Comparison of ENCODE assay signal across 17 mouse cellular contexts in genomic region chr2:93450695-93451094, GRCm38 (mm10). TPM values are rescaled to one million over a fixed set of nuclear protein-coding genes. Genes with fewer than 3 reads are reported as not detected.
DNase-seq lines count a peak whose midpoint lies in the region; ATAC-seq lines count a peak whose summit lies in the region.
"Had no signal": no experiment of that assay in that cellular context is flagged by ENCODE, and none has a peak within 500 bp of the region (broad histone marks: within the 10 kb centered on the region; RNA-seq: fewer than 3 reads in every experiment).

No protein-coding gene starts in this region.

- peaks cover 43% of the 10 kb centered on the region for H3K4me1 ChIP-seq in kidney, embryonic 16.5 days (ENCODE audit: insufficient read depth, low read length)
- peaks cover 45% of the 10 kb centered on the region for H3K4me1 ChIP-seq in limb, embryonic 12.5 days (replicated peaks)
- H3K4me1 ChIP-seq in stomach, embryonic 16.5 days (ENCODE audit: control insufficient read depth, insufficient read depth, low read length): peaks cover 45% of the 10 kb centered on the region

- H3K36me3 ChIP-seq in kidney, embryonic 16.5 days (ENCODE audit: insufficient read depth, low read length): no peaks in the 10 kb centered on the region
- no peaks in the 10 kb centered on the region for H3K36me3 ChIP-seq in limb, embryonic 12.5 days
- no peaks in the 10 kb centered on the region for H3K36me3 ChIP-seq in stomach, embryonic 16.5 days (ENCODE audit: control insufficient read depth, insufficient read depth, low read length)
- H3K36me3 ChIP-seq: forebrain, embryonic 10.5 days; G1E had no signal

- H3K4me3 ChIP-seq in kidney, embryonic 16.5 days (ENCODE audit: low read length): no peak overlapping the region
- H3K4me3 ChIP-seq in limb, embryonic 12.5 days (replicated peaks): no peak overlapping the region
- no peak overlapping the region for H3K4me3 ChIP-seq in stomach, embryonic 16.5 days (replicated peaks; ENCODE audit: low read length)
- H3K4me3 ChIP-seq: forebrain, embryonic 10.5 days; megakaryocyte, embryonic 14.5 days had no signal

- H3K4me2 ChIP-seq in kidney, embryonic 16.5 days (replicated peaks; ENCODE audit: low read depth, low read length): no peak overlapping the region
- H3K4me2 ChIP-seq in limb, embryonic 12.5 days: no peak overlapping the region
- H3K4me2 ChIP-seq in stomach, embryonic 16.5 days (ENCODE audit: low read depth, low read length): no peak overlapping the region

- no peaks in the 10 kb centered on the region for H3K9me3 ChIP-seq in kidney, embryonic 16.5 days (ENCODE audit: low read length)
- H3K9me3 ChIP-seq in limb, embryonic 12.5 days: no peaks in the 10 kb centered on the region
- H3K9me3 ChIP-seq in stomach, embryonic 16.5 days (replicated peaks; ENCODE audit: control insufficient read depth, low read length): no peaks in the 10 kb centered on the region
- H3K9me3 ChIP-seq: forebrain, embryonic 10.5 days; G1E; megakaryocyte, embryonic 14.5 days had no signal

- peak overlapping the region; percentile 78 for H3K27ac ChIP-seq in kidney, embryonic 16.5 days (ENCODE audit: low read length)
- H3K27ac ChIP-seq in limb, embryonic 12.5 days: 0 out of 2 replicates have a peak overlapping the region, but pooled peaks have one; percentile 66
- peak overlapping the region; percentile 83 for H3K27ac ChIP-seq in stomach, embryonic 16.5 days (ENCODE audit: low read length)

- no peaks in the 10 kb centered on the region for H3K27me3 ChIP-seq in kidney, embryonic 16.5 days (ENCODE audit: insufficient read depth, low read length)
- H3K27me3 ChIP-seq in limb, embryonic 12.5 days: no peaks in the 10 kb centered on the region
- no peaks in the 10 kb centered on the region for H3K27me3 ChIP-seq in stomach, embryonic 16.5 days (ENCODE audit: control insufficient read depth, insufficient read depth, low read length)

- H3K9ac ChIP-seq in kidney, embryonic 16.5 days (replicated peaks; ENCODE audit: low read length): no peak overlapping the region
- H3K9ac ChIP-seq in limb, embryonic 12.5 days (replicated peaks): no peak overlapping the region
- H3K9ac ChIP-seq in stomach, embryonic 16.5 days (ENCODE audit: low read length): no peak overlapping the region

- ATAC-seq in kidney, embryonic 16.5 days (ENCODE audit: low FRiP score, low TSS enrichment): no peak
- no peak for ATAC-seq in limb, embryonic 12.5 days (ENCODE audit: insufficient number of reproducible peaks, insufficient read depth, low FRiP score, low TSS enrichment, low read depth)
- no peak for ATAC-seq in stomach, embryonic 16.5 days (ENCODE audit: insufficient read depth, low FRiP score)
- no peak for ATAC-seq in megakaryocyte, adult 5-6 weeks (ENCODE audit: poor library complexity, severe bottlenecking)

- DNase-seq in kidney, postnatal 10 days: no peak
- DNase-seq in urinary bladder, postnatal 14 days (ENCODE audit: low spot score): peak; percentile 64
- DNase-seq in urinary bladder, adult 2 months (ENCODE audit: low spot score): no peak
- no peak for DNase-seq in cerebellum, adult 9-10 months
- DNase-seq: adrenal gland, adult 8-10 months; cerebellum, postnatal 10 days; heart, adult 11 months; heart, postnatal 10 days; left cerebral cortex, postnatal 4 days; right cerebral cortex, adult 18-20 months had no signal

- WGBS in kidney, embryonic 16.5 days: 75% methylated on average over 7 of the region's 7 CpGs
- 79% methylated on average over 7 of the region's 7 CpGs for WGBS in limb, embryonic 12.5 days
- WGBS in stomach, embryonic 16.5 days: 62% methylated on average over 7 of the region's 7 CpGs

RNA-seq across cellular contexts. Expression of gene Cd82, which starts 12.2 kb away (rescaled TPM):
- polyA plus RNA-seq in kidney, embryonic 16.5 days (2015; fragmentation: Nextera tagmentation; extraction: Ambion mirVana): 64.1 and 71.8 TPM in 2 replicates
- polyA plus RNA-seq in urinary bladder, adult 2 months (2012; rRNA removed): 95.1 and 96.4 TPM in 2 replicates
- 13.8 and 15.8 TPM in 2 replicates for polyA plus RNA-seq in limb, embryonic 12.5 days (2016; fragmentation: Nextera tagmentation; extraction: Ambion mirVana)
- polyA plus RNA-seq in stomach, embryonic 16.5 days (2015; fragmentation: Nextera tagmentation; extraction: Ambion mirVana): 112 and 127 TPM in 2 replicates
- 28.0 and 30.1 TPM in 2 replicates for total RNA-seq in megakaryocyte, adult 5-6 weeks (2015)
- total RNA-seq in megakaryocyte, adult 5-6 weeks (2017): 43.1 and 45.3 TPM in 2 replicates
